Mouse (Mus musculus): ENCODE measurements around the gene Shisa8. TPM values are rescaled to one million over a fixed set of nuclear protein-coding genes. Genes with fewer than 3 reads are reported as not detected.
A peak's percentile ranks its signal among the peaks of the same experiment; 100 is the strongest.

Shisa8 gene
- polyA plus RNA-seq, 1 experiment from 2014 or later: 2.9 TPM

- Histone ChIP-seq H3K36me3 (no peaks in the 10 kb centered on the region), H3K27me3 (peaks cover 96% of the 10 kb centered on the region), H3K9ac (no peak overlapping the region), H3K4me1 (peaks cover 42% of the 10 kb centered on the region), H3K4me2 (replicated peaks) (peak overlapping the region; percentile 90), H3K9me3 (replicated peaks) (no peaks in the 10 kb centered on the region), H3K4me3 (replicated peaks) (peak overlapping the region; percentile 51), H3K27ac (replicated peaks) (no peak overlapping the region)
- no peak for ATAC-seq (ENCODE audit: insufficient number of reproducible peaks, low FRiP score, low TSS enrichment, low read depth)
- 2% methylated on average over 11 of the region's 11 CpGs for WGBS
Measured at GRCm38 (mm10) chr15:82211281-82211680, 1.3 kb downstream of the Shisa8 start.

- no peak overlapping the region for H3K4me3 ChIP-seq (replicated peaks)
- no peaks in the 10 kb centered on the region for H3K9me3 ChIP-seq (replicated peaks)
- H3K4me1 ChIP-seq: peaks cover 42% of the 10 kb centered on the region
- WGBS: 48% methylated on average over 1 of the region's 1 CpGs
- no peak overlapping the region for H3K9ac ChIP-seq
- ATAC-seq (ENCODE audit: insufficient number of reproducible peaks, low FRiP score, low TSS enrichment, low read depth): no peak
- peaks cover 96% of the 10 kb centered on the region for H3K27me3 ChIP-seq
- no peak overlapping the region for H3K27ac ChIP-seq (replicated peaks)
- H3K36me3 ChIP-seq: no peaks in the 10 kb centered on the region
- H3K4me2 ChIP-seq (replicated peaks): no peak overlapping the region
Measured at GRCm38 (mm10) chr15:82210801-82211200, 1.8 kb downstream of the Shisa8 start.

GRCm38 (mm10) chr15:82209295-82210050 is 3.1 kb downstream of the Shisa8 start:
- no peak for ATAC-seq (ENCODE audit: insufficient number of reproducible peaks, low FRiP score, low TSS enrichment, low read depth)
- Histone ChIP-seq H3K9me3 (replicated peaks) (no peaks in the 10 kb centered on the region), H3K4me3 (replicated peaks) (no peak overlapping the region), H3K27me3 (peaks cover 96% of the 10 kb centered on the region), H3K4me2 (replicated peaks) (no peak overlapping the region), H3K36me3 (no peaks in the 10 kb centered on the region), H3K4me1 (peaks cover 37% of the 10 kb centered on the region), H3K27ac (replicated peaks) (no peak overlapping the region), H3K9ac (no peak overlapping the region)
- WGBS: 81% methylated on average over 13 of the region's 13 CpGs

- H3K9me3 ChIP-seq (replicated peaks): no peaks in the 10 kb centered on the region
- peaks cover 88% of the 10 kb centered on the region for H3K27me3 ChIP-seq
- WGBS: 78% methylated on average over 8 of the region's 8 CpGs
- peaks cover 10% of the 10 kb centered on the region for H3K36me3 ChIP-seq
- H3K4me3 ChIP-seq (replicated peaks): no peak overlapping the region
- H3K9ac ChIP-seq: no peak overlapping the region
- ATAC-seq (ENCODE audit: insufficient number of reproducible peaks, low FRiP score, low TSS enrichment, low read depth): no peak
- H3K27ac ChIP-seq (replicated peaks): no peak overlapping the region
- H3K4me1 ChIP-seq: peaks cover 37% of the 10 kb centered on the region
- no peak overlapping the region for H3K4me2 ChIP-seq (replicated peaks)
Measured at GRCm38 (mm10) chr15:82208307-82208706, 4.3 kb downstream of the Shisa8 start.

- Histone ChIP-seq H3K27me3 (peaks cover 82% of the 10 kb centered on the region), H3K4me2 (replicated peaks) (no peak overlapping the region), H3K36me3 (peaks cover 17% of the 10 kb centered on the region), H3K4me1 (peaks cover 35% of the 10 kb centered on the region), H3K4me3 (replicated peaks) (no peak overlapping the region), H3K27ac (replicated peaks) (no peak overlapping the region), H3K9me3 (replicated peaks) (no peaks in the 10 kb centered on the region), H3K9ac (no peak overlapping the region)
- WGBS: 23% methylated on average over 30 of the region's 30 CpGs
- no peak for ATAC-seq (ENCODE audit: insufficient number of reproducible peaks, low FRiP score, low TSS enrichment, low read depth)
Measured at GRCm38 (mm10) chr15:82207504-82208219, 5.0 kb downstream of the Shisa8 start.

GRCm38 (mm10) chr15:82207105-82207459 is 5.5 kb downstream of the Shisa8 start:
- no peak overlapping the region for H3K27ac ChIP-seq (replicated peaks)
- H3K9me3 ChIP-seq (replicated peaks): no peaks in the 10 kb centered on the region
- peaks cover 76% of the 10 kb centered on the region for H3K27me3 ChIP-seq
- 16% methylated on average over 34 of the region's 34 CpGs for WGBS
- no peak for ATAC-seq (ENCODE audit: insufficient number of reproducible peaks, low FRiP score, low TSS enrichment, low read depth)
- peaks cover 22% of the 10 kb centered on the region for H3K36me3 ChIP-seq
- no peak overlapping the region for H3K4me2 ChIP-seq (replicated peaks)
- H3K9ac ChIP-seq: no peak overlapping the region
- H3K4me3 ChIP-seq (replicated peaks): no peak overlapping the region
- peaks cover 29% of the 10 kb centered on the region for H3K4me1 ChIP-seq

GRCm38 (mm10) chr15:82206365-82207104 is 6.1 kb downstream of the Shisa8 start:
- peaks cover 27% of the 10 kb centered on the region for H3K36me3 ChIP-seq
- no peak overlapping the region for H3K27ac ChIP-seq (replicated peaks)
- H3K9ac ChIP-seq: no peak overlapping the region
- H3K4me3 ChIP-seq (replicated peaks): no peak overlapping the region
- H3K27me3 ChIP-seq: peaks cover 71% of the 10 kb centered on the region
- peaks cover 24% of the 10 kb centered on the region for H3K4me1 ChIP-seq
- ATAC-seq (ENCODE audit: insufficient number of reproducible peaks, low FRiP score, low TSS enrichment, low read depth): peak; percentile 58; the same call in 1 of the 2 replicates
- H3K9me3 ChIP-seq (replicated peaks): no peaks in the 10 kb centered on the region
- H3K4me2 ChIP-seq (replicated peaks): no peak overlapping the region
- 48% methylated on average over 9 of the region's 9 CpGs for WGBS

- Histone ChIP-seq H3K4me2 (replicated peaks) (no peak overlapping the region), H3K9me3 (replicated peaks) (no peaks in the 10 kb centered on the region), H3K36me3 (peaks cover 43% of the 10 kb centered on the region), H3K4me1 (peaks cover 21% of the 10 kb centered on the region), H3K27me3 (peaks cover 53% of the 10 kb centered on the region), H3K27ac (replicated peaks) (no peak overlapping the region), H3K9ac (no peak overlapping the region), H3K4me3 (replicated peaks) (no peak overlapping the region)
- no peak for ATAC-seq (ENCODE audit: insufficient number of reproducible peaks, low FRiP score, low TSS enrichment, low read depth)
- WGBS: 51% methylated on average over 10 of the region's 10 CpGs
Measured at GRCm38 (mm10) chr15:82204680-82205371, 7.8 kb downstream of the Shisa8 start.

- 76% methylated on average over 20 of the region's 20 CpGs for WGBS
- H3K4me2 ChIP-seq (replicated peaks): no peak overlapping the region
- H3K36me3 ChIP-seq: peaks cover 53% of the 10 kb centered on the region
- no peak overlapping the region for H3K4me3 ChIP-seq (replicated peaks)
- H3K9ac ChIP-seq: no peak overlapping the region
- no peaks in the 10 kb centered on the region for H3K9me3 ChIP-seq (replicated peaks)
- ATAC-seq (ENCODE audit: insufficient number of reproducible peaks, low FRiP score, low TSS enrichment, low read depth): no peak
- peaks cover 43% of the 10 kb centered on the region for H3K27me3 ChIP-seq
- no peak overlapping the region for H3K27ac ChIP-seq (replicated peaks)
- peaks cover 21% of the 10 kb centered on the region for H3K4me1 ChIP-seq
Measured at GRCm38 (mm10) chr15:82203611-82204351, 8.8 kb downstream of the Shisa8 start.

GRCm38 (mm10) chr15:82203090-82203489 is 9.5 kb downstream of the Shisa8 start:
- WGBS: 91% methylated on average over 10 of the region's 10 CpGs
- Histone ChIP-seq H3K9me3 (replicated peaks) (no peaks in the 10 kb centered on the region), H3K4me3 (replicated peaks) (no peak overlapping the region), H3K4me2 (replicated peaks) (no peak overlapping the region), H3K9ac (no peak overlapping the region), H3K27ac (replicated peaks) (no peak overlapping the region), H3K36me3 (peaks cover 60% of the 10 kb centered on the region), H3K27me3 (peaks cover 36% of the 10 kb centered on the region), H3K4me1 (peaks cover 21% of the 10 kb centered on the region)
- ATAC-seq (ENCODE audit: insufficient number of reproducible peaks, low FRiP score, low TSS enrichment, low read depth): no peak
